Mouse (Mus musculus) liver, adult 2 months (tissue): ENCODE data around the gene Afmid. TPM values are rescaled to one million over a fixed set of nuclear protein-coding genes. Genes with fewer than 3 reads are reported as not detected.

Experiments
- DNase-seq: peaks from one replicate; pipeline ENCODE4 v3.0.0-alpha.2; 2011; ENCODE audit warnings: low read depth, low spot score; ENCODE audit errors: extremely low read depth
- H3K27ac ChIP-seq: fragments of 200-500 bp; replicated peaks from 2 replicates; pipeline ENCODE4 v1.5.1; 2012; ENCODE audit warnings: low read depth, mild to moderate bottlenecking, control low read depth, inconsistent platforms, low read length; ENCODE audit not compliant: insufficient read depth
- H3K27me3 ChIP-seq: fragments of 200-500 bp; 2 replicates; pipeline ENCODE4 v1.6.1; 2012; ENCODE audit warnings: mild to moderate bottlenecking, moderate library complexity, low read length, inconsistent platforms; ENCODE audit not compliant: control insufficient read depth, insufficient read depth
- H3K36me3 ChIP-seq: fragments of 200-500 bp; 2 replicates; pipeline ENCODE4 v1.6.1; 2012; ENCODE audit warnings: low read length, inconsistent platforms; ENCODE audit not compliant: control insufficient read depth, insufficient read depth
- H3K4me1 ChIP-seq: fragments of 200-500 bp; 2 replicates; pipeline ENCODE4 v1.6.1; 2011; ENCODE audit warnings: low read length; ENCODE audit not compliant: control insufficient read depth, insufficient read depth
- H3K4me3 ChIP-seq: fragments of 200-500 bp; 2 replicates; pipeline ENCODE4 v1.5.1; 2011; ENCODE audit warnings: low read depth, mild to moderate bottlenecking, control low read depth, low read length, moderate library complexity; ENCODE audit not compliant: insufficient read depth
- H3K79me2 ChIP-seq: fragments of 200-500 bp; 2 replicates; pipeline ENCODE4 v1.6.1; 2012; ENCODE audit warnings: inconsistent platforms, mild to moderate bottlenecking, low read length, moderate library complexity; ENCODE audit not compliant: control insufficient read depth, insufficient read depth
- H3K9ac ChIP-seq: fragments of 200-500 bp; 2 replicates; pipeline ENCODE4 v1.6.1; 2012; ENCODE audit warnings: low read depth, mild to moderate bottlenecking, control low read depth, inconsistent platforms, low read length
- CTCF ChIP-seq: fragments of 200-500 bp; IDR thresholded peaks from 2 replicates; pipeline ENCODE4 v1.5.1; 2011; ENCODE audit warnings: low read depth, low read length, control low read depth
- POLR2A ChIP-seq: fragments of 200-500 bp; IDR thresholded peaks from 2 replicates; pipeline ENCODE4 v1.6.1; 2011; ENCODE audit warnings: low read length, control low read depth; ENCODE audit not compliant: insufficient read depth; ENCODE audit errors: extremely low read depth
- WGBS: fragments of 180-500 bp; shearing (Covaris S2); methylation state at CpG from one replicate; pipeline ENCODE4 v1.1.7; 2018; 5-methylcytosine and 5-hydroxymethylcytosine counted together
- polyA plus RNA-seq: library from polyadenylated mRNA; depleted of rRNA; stranded (reverse); fragments of >200 nt; gene quantifications from 2 replicates; pipeline ENCODE4 v1.2.3, GENCODE M21; 2012
- total RNA-seq: library from RNA; depleted of rRNA; stranded (reverse); fragments of >200 nt; gene quantifications from 2 replicates; pipeline ENCODE4 v1.2.3, GENCODE M21; 2014

The Afmid gene
- total and polyA plus RNA-seq, 2 experiments, result 117 to 119 TPM

GRCm38 (mm10) chr11:117858392-117858791 lies 32.7 kb downstream of the Afmid start:
- H3K27me3 ChIP-seq, result peaks cover 4% of the 10 kb centered on the region; the same call in 1 of the 2 replicates
- no peak overlapping the region for H3K27ac ChIP-seq
- H3K36me3 ChIP-seq, result no peaks in the 10 kb centered on the region
- H3K9ac ChIP-seq, result no peak overlapping the region
- H3K79me2 ChIP-seq, result no peaks in the 10 kb centered on the region
- H3K4me3 ChIP-seq, result no peak overlapping the region
- WGBS, result 90% methylated on average over 3 of the region's 3 CpGs
- TF ChIP-seq CTCF, result no peak
- TF ChIP-seq POLR2A, result no peak
- H3K4me1 ChIP-seq, result no peaks in the 10 kb centered on the region
- no peak for DNase-seq

- Histone ChIP-seq H3K27ac (no peak within 1 kb of the TSS), H3K4me1 (no peaks in the 10 kb centered on the region), H3K79me2 (no peaks in the 10 kb centered on the region), H3K9ac (no peak within 1 kb of the TSS), H3K36me3 (no peaks in the 10 kb centered on the region), H3K27me3 (peaks cover 4% of the 10 kb centered on the region; the same call in 1 of the 2 replicates), H3K4me3 (no peak within 1 kb of the TSS)
- no peak for DNase-seq
- TF ChIP-seq POLR2A (no peak), CTCF (no peak)
- 15% methylated on average over 23 of the region's 23 CpGs for WGBS
Measured at GRCm38 (mm10) chr11:117860601-117861000, 34.9 kb downstream of the Afmid start, which contains the start of gene Tmem235. Gene Tmem235 (plus strand): TSS chr11:117860752.

- Histone ChIP-seq H3K36me3 (no peaks in the 10 kb centered on the region), H3K4me1 (no peaks in the 10 kb centered on the region), H3K9ac (no peak overlapping the region), H3K79me2 (no peaks in the 10 kb centered on the region), H3K27me3 (peaks cover 4% of the 10 kb centered on the region; the same call in 1 of the 2 replicates), H3K27ac (no peak overlapping the region), H3K4me3 (no peak overlapping the region)
- TF ChIP-seq CTCF, result no peak
- no peak for TF ChIP-seq POLR2A
- WGBS, result 61% methylated on average over 11 of the region's 11 CpGs
- no peak for DNase-seq
Measured at GRCm38 (mm10) chr11:117863174-117863856, 37.6 kb downstream of the Afmid start.

- H3K27ac ChIP-seq, result no peak overlapping the region
- H3K27me3 ChIP-seq, result peaks cover 4% of the 10 kb centered on the region; the same call in 1 of the 2 replicates
- no peak overlapping the region for H3K9ac ChIP-seq
- 75% methylated on average over 2 of the region's 2 CpGs for WGBS
- H3K4me3 ChIP-seq, result no peak overlapping the region
- no peak for DNase-seq
- TF ChIP-seq CTCF, result no peak
- no peak for TF ChIP-seq POLR2A
- H3K4me1 ChIP-seq, result no peaks in the 10 kb centered on the region
- no peaks in the 10 kb centered on the region for H3K36me3 ChIP-seq
- no peaks in the 10 kb centered on the region for H3K79me2 ChIP-seq
Measured at GRCm38 (mm10) chr11:117864805-117865204, 39.1 kb downstream of the Afmid start.

- H3K79me2 ChIP-seq, result no peaks in the 10 kb centered on the region
- no peak for DNase-seq
- H3K4me1 ChIP-seq, result 0 out of 2 replicates have a peak, but pooled peaks cover 1% of the 10 kb centered on the region
- TF ChIP-seq CTCF, result no peak
- no peak for TF ChIP-seq POLR2A
- H3K27me3 ChIP-seq, result no peaks in the 10 kb centered on the region
- H3K4me3 ChIP-seq, result no peak overlapping the region
- 85% methylated on average over 6 of the region's 6 CpGs for WGBS
- H3K27ac ChIP-seq, result no peak overlapping the region
- H3K9ac ChIP-seq, result no peak overlapping the region
- H3K36me3 ChIP-seq, result no peaks in the 10 kb centered on the region
Measured at GRCm38 (mm10) chr11:117865988-117866387, 40.3 kb downstream of the Afmid start.

GRCm38 (mm10) chr11:117870688-117871365 lies 45.1 kb downstream of the Afmid start:
- H3K9ac ChIP-seq, result no peak overlapping the region
- H3K4me3 ChIP-seq, result no peak overlapping the region
- H3K79me2 ChIP-seq, result no peaks in the 10 kb centered on the region
- TF ChIP-seq CTCF (peak; percentile 96), POLR2A (no peak)
- H3K27me3 ChIP-seq, result no peaks in the 10 kb centered on the region
- peak; percentile 39 for DNase-seq
- 41% methylated on average over 12 of the region's 12 CpGs for WGBS
- no peaks in the 10 kb centered on the region for H3K36me3 ChIP-seq
- peaks cover 12% of the 10 kb centered on the region; the same call in 1 of the 2 replicates for H3K4me1 ChIP-seq
- H3K27ac ChIP-seq, result no peak overlapping the region
